Mouse (Mus musculus) testis, adult 2 months (tissue): ENCODE results near the gene Wdr60. TPM values are rescaled to one million over a fixed set of nuclear protein-coding genes. Genes with fewer than 3 reads are reported as not detected.
"Not testable (repeated sequence)": the region's sequence is repeated elsewhere in the genome, so short reads cannot be mapped to it uniquely, and the experiment has no call there.

Experiments used
- H3K27ac ChIP-seq: fragments of 200-500 bp; 2 replicates; pipeline ENCODE4 v1.5.1; 2012; ENCODE audit warnings: low read depth, low read length; ENCODE audit not compliant: control insufficient read depth, insufficient read depth
- H3K27me3 ChIP-seq: fragments of 200-500 bp; 2 replicates; pipeline ENCODE4 v1.6.1; 2012; ENCODE audit warnings: mild to moderate bottlenecking, low read length, moderate library complexity; ENCODE audit not compliant: control insufficient read depth, insufficient read depth
- H3K36me3 ChIP-seq: fragments of 200-500 bp; 2 replicates; pipeline ENCODE4 v1.6.1; 2012; ENCODE audit warnings: mild to moderate bottlenecking, low read length; ENCODE audit not compliant: control insufficient read depth, insufficient read depth
- H3K4me1 ChIP-seq: fragments of 200-500 bp; 2 replicates; pipeline ENCODE4 v1.6.1; 2012; ENCODE audit warnings: low read length; ENCODE audit not compliant: control insufficient read depth, insufficient read depth
- H3K4me3 ChIP-seq: fragments of 200-500 bp; 2 replicates; pipeline ENCODE4 v1.5.1; 2012; ENCODE audit warnings: low read depth, mild to moderate bottlenecking, low read length, moderate library complexity, mixed read lengths; ENCODE audit not compliant: control insufficient read depth
- CTCF ChIP-seq: fragments of 200-500 bp; IDR thresholded peaks from 2 replicates; pipeline ENCODE4 v1.5.1; 2012; ENCODE audit warnings: low read depth, mild to moderate bottlenecking, inconsistent platforms, low read length, moderate library complexity; ENCODE audit not compliant: control insufficient read depth, insufficient read depth, insufficient replicate concordance
- POLR2A ChIP-seq: fragments of 200-500 bp; IDR thresholded peaks from 2 replicates; pipeline ENCODE4 v1.6.1; 2012; ENCODE audit warnings: low read depth, mild to moderate bottlenecking, inconsistent platforms, low read length, moderate library complexity; ENCODE audit not compliant: control insufficient read depth
- polyA plus RNA-seq: library from polyadenylated mRNA; depleted of rRNA; stranded (reverse); fragments of >200 nt; gene quantifications from 2 replicates; pipeline ENCODE4 v1.2.3, GENCODE M21; 2012

Wdr60 gene
- polyA plus RNA-seq, 1 experiment, result 44.9 TPM

DNA sequence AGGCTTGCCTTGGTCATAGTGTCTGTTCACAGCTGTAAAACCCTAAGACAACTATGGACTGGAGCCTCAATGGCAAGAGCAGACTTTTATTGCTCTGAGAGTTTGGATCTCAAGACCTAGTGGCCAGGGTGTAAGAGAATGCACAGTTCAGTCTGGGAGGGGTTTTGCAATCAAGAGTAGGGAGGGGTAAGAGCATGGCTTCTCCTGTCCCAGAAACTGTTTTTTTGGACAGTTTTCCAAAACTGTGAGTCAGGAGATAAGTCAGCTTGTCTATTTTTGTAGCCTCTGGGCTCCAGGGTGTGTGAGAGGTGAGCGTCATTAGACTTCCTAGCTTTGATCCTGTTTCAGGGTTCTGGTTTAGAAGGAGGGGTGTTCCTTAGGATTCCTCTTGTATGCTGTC lies 15.7 kb upstream of the Wdr60 start:
- TF ChIP-seq CTCF (no peak), POLR2A (no peak)
- Histone ChIP-seq H3K4me1 (no peaks in the 10 kb centered on the region; the same call in 1 of the 2 replicates), H3K36me3 (no peaks in the 10 kb centered on the region), H3K27ac (no peak overlapping the region), H3K27me3 (no peaks in the 10 kb centered on the region), H3K4me3 (no peak overlapping the region)

DNA sequence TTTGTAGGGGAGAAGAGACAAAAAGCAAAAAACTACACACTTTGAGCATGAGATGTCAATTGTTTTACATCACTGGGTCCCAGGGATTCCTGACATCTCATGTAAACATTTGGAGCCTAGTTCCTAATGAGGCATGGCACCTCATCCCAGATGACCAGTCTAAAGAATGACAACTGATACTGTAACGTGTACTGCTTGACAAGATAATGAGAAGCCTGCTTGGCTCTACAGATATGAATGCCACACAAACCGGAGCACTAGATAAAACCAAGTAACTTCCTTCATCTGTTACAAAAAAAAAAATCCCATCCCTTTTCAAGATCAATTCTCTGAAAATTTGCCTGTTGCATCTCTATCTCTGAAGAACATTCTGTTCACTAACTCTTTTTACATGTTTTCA lies 14.1 kb upstream of the Wdr60 start:
- Histone ChIP-seq H3K36me3 (no peaks in the 10 kb centered on the region), H3K27ac (no peak overlapping the region), H3K27me3 (no peaks in the 10 kb centered on the region), H3K4me3 (no peak overlapping the region), H3K4me1 (no peaks in the 10 kb centered on the region; the same call in 1 of the 2 replicates)
- TF ChIP-seq CTCF, result no peak
- no peak for TF ChIP-seq POLR2A

DNA sequence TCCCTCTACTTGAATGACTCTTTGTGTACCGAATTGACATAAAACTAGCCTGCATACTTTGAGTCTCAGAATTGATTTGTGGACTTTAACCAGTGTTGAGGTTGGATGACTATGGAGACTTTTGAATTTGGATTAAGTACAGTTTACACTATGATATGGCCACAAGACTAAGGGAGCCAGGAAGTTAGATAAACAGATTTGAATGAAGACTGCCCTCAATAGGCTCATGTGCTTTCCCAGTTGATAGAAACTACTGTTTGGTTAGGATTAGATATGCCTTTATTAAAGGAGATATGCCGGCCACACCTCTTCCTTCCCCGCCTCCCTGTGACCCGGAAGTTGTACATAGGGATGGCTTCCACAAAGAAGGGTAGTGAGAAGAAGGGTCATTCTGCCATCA lies 12.8 kb upstream of the Wdr60 start:
- no peak for TF ChIP-seq POLR2A
- TF ChIP-seq CTCF, result no peak
- Histone ChIP-seq H3K36me3 (no peaks in the 10 kb centered on the region), H3K4me3 (no peak overlapping the region), H3K27me3 (no peaks in the 10 kb centered on the region), H3K27ac (no peak overlapping the region), H3K4me1 (no peaks in the 10 kb centered on the region)

DNA sequence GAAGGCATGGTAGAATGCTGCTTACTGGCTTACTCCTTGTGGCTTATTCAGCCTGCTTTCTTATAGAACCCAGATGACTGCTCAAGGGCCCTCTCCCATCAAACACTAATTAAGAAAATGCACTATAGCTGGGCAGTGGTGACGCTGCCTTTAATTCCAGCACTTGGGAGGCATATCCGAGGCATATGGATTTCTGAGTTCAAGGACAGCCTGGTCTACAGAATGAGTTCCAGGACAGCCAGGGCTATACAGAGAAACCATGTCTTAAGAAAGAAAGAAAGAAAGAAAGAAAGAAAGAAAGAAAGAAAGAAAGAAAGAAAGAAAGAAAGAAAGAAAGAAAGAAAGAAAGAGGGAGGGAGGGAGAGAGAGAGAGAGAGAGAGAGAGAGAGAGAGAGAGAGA lies 12.3 kb upstream of the Wdr60 start, which contains the start of gene Gm11027:
Gene Gm11027 (plus strand): TSS at position 301 of the 400 bp plus-strand sequence.
- H3K27ac ChIP-seq, H3K36me3 ChIP-seq, H3K27me3 ChIP-seq, H3K4me1 ChIP-seq, H3K4me3 ChIP-seq: not testable (repeated sequence)

DNA sequence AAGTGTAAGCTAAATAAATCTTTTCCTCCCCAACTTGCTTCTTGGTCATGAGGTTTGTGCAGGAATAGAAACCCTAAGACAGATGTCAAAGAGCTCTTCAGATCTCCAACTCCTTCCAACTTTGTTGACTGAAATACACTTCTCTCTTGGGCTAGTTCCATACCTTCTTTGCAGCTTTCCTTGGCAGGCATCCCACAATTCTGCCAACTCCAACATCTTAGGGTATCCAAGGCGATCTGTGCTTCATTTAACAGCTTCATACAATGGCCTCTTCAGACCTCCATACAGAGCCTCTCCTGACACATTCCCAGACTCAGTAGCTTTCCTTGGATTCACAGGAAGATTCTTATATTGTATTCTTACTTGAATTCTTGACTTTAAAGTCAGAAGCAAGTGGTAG lies 10.9 kb upstream of the Wdr60 start:
- no peaks in the 10 kb centered on the region for H3K27me3 ChIP-seq
- TF ChIP-seq CTCF, result no peak
- TF ChIP-seq POLR2A, result no peak
- no peaks in the 10 kb centered on the region for H3K36me3 ChIP-seq
- no peaks in the 10 kb centered on the region for H3K4me1 ChIP-seq
- H3K27ac ChIP-seq, result no peak overlapping the region
- H3K4me3 ChIP-seq, result no peak overlapping the region

DNA sequence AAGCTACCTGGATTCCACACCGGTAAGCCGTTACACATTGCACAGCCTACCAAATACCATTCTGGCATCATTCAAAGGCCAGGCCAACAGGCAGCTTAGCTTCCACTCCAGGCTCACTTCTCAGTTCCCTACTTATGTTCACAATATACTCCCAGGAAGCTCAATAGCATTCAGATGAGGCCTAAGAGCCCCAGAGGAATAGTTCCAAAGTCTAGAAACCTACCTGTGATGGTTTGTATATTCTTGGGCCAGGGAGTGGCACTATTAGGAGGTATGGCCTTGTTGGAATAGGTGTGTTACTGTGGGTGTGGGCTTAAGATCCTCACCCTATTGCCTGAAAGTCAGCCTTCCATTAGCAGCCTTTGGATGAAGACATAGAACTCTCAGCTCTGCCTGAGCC lies 8.2 kb upstream of the Wdr60 start:
- TF ChIP-seq CTCF (no peak), POLR2A (no peak)
- Histone ChIP-seq H3K36me3 (no peaks in the 10 kb centered on the region), H3K4me1 (no peaks in the 10 kb centered on the region), H3K4me3 (no peak overlapping the region), H3K27ac (no peak overlapping the region), H3K27me3 (no peaks in the 10 kb centered on the region)

DNA sequence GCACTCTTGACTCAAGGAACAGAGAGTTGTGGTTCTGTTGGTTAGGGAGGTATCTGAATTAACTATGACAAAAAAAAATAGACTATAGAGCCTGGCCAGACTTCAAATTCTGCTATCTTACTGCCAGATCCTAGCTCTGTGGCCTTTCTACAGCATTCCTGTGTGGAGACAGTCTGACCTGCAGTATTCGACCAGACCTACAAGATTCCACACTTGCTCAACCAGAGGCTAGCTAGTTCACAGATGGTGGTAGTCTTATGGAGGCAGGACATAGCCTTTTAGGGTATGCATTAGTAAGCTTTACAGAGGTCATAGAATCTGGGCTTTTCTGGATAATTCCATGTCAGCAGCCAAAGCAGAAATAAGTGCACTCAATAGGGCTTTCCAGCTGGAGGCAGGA lies 7.7 kb upstream of the Wdr60 start:
- Histone ChIP-seq H3K27ac (no peak overlapping the region), H3K36me3 (no peaks in the 10 kb centered on the region), H3K27me3 (no peaks in the 10 kb centered on the region), H3K4me3 (no peak overlapping the region), H3K4me1 (no peaks in the 10 kb centered on the region)
- no peak for TF ChIP-seq POLR2A
- TF ChIP-seq CTCF, result no peak

DNA sequence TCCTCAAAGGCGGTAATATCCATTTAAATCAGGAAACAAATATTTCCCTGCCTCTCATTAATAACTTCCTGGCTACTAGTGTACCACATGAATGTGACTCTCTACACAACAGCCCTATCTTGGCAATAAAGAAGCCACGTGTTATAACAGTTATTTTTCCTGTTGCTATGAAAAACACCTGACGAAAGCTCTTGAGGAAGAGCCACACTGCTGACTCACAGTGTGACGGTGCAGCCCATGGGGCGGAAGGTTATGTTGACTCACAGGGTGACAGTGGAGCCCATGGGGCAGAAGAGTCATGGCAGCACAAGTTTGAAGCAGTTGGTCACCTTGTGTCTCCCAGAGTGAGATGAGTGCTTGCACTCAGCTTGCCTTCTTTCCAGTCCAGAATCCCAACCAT lies 6.6 kb upstream of the Wdr60 start:
- H3K36me3 ChIP-seq, result no peaks in the 10 kb centered on the region
- H3K4me3 ChIP-seq, result no peak overlapping the region
- no peaks in the 10 kb centered on the region for H3K27me3 ChIP-seq
- no peak for TF ChIP-seq POLR2A
- no peak for TF ChIP-seq CTCF
- H3K4me1 ChIP-seq, result no peaks in the 10 kb centered on the region
- H3K27ac ChIP-seq, result no peak overlapping the region

DNA sequence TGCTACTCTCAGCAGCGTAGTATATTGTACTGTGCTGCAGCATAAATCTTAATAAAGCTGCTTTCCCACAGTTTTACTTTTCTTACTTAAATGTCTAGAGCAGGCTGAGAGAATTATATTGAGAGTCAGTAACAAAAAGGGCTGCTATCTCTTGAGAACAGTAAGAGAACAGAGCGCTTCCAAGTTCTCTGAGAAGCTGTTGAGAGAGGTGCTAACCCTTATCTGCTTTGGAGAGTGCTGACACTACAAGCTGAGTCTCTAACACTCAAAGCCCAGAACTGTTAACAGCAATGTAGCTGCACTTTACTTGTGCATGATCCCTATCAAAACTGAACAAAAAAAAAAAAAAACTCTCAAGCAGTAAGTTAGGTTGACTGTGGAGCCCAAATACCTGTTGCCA lies 2.5 kb upstream of the Wdr60 start:
- Histone ChIP-seq H3K4me1 (no peaks in the 10 kb centered on the region), H3K27ac (no peak overlapping the region), H3K36me3 (no peaks in the 10 kb centered on the region), H3K4me3 (no peak overlapping the region), H3K27me3 (no peaks in the 10 kb centered on the region)
- TF ChIP-seq CTCF (no peak), POLR2A (no peak)
